ENCODE assay signal across 20 mouse cellular contexts in the genomic region with DNA sequence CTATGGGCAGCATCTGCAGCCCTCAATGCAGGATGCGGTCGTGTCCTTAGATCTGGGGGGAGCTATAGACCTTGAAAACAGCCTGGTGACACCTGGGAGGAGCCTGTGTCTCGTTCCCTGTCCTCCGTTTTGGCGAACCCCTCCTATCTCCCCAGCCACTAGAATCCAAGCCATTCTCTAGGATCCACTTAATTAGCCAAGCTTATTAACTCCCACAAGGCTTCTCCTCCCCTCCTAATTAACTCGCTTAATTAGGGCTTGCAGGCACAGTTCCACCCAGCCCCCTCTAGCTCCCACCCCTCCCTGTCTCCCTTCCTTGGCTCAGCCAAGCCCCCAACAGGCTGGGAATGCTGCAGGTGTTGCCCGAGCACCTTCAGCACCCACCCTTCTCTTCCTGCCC. TPM values are rescaled to one million over a fixed set of nuclear protein-coding genes. Genes with fewer than 3 reads are reported as not detected.
DNase-seq lines count a peak whose midpoint lies in the region; ATAC-seq lines count a peak whose summit lies in the region.
"Had no signal": no experiment of that assay in that cellular context is flagged by ENCODE, and none has a peak within 500 bp of the region (broad histone marks: within the 10 kb centered on the region; RNA-seq: fewer than 3 reads in every experiment).

No protein-coding gene starts in this region.

- no peak overlapping the region for H3K27ac ChIP-seq in neural tube, embryonic 13.5 days (replicated peaks)
- no peak overlapping the region for H3K27ac ChIP-seq in neural tube, embryonic 15.5 days (replicated peaks)
- peak overlapping the region; percentile 58; the same call in 1 of the 2 replicates for H3K27ac ChIP-seq in forebrain, embryonic 14.5 days (ENCODE audit: low read depth, low read length)
- no peak overlapping the region for H3K27ac ChIP-seq in hindbrain, embryonic 16.5 days (ENCODE audit: low read depth, low read length)
- H3K27ac ChIP-seq: embryonic facial prominence, embryonic 12.5 days; liver, embryonic 13.5 days; midbrain, embryonic 13.5 days; neural tube, embryonic 12.5 days had no signal

- no peaks in the 10 kb centered on the region for H3K9me3 ChIP-seq in neural tube, embryonic 13.5 days
- no peaks in the 10 kb centered on the region for H3K9me3 ChIP-seq in neural tube, embryonic 15.5 days (replicated peaks)
- no peaks in the 10 kb centered on the region for H3K9me3 ChIP-seq in forebrain, embryonic 14.5 days (replicated peaks; ENCODE audit: control insufficient read depth, low read length)
- no peaks in the 10 kb centered on the region for H3K9me3 ChIP-seq in hindbrain, embryonic 16.5 days (ENCODE audit: control insufficient read depth, low read length)
- H3K9me3 ChIP-seq: embryonic facial prominence, embryonic 12.5 days; liver, embryonic 13.5 days; midbrain, embryonic 13.5 days; neural tube, embryonic 12.5 days had no signal

- H3K4me2 ChIP-seq in neural tube, embryonic 13.5 days = no peak overlapping the region
- no peak overlapping the region for H3K4me2 ChIP-seq in neural tube, embryonic 15.5 days
- H3K4me2 ChIP-seq in forebrain, embryonic 14.5 days (ENCODE audit: low read length) = peak overlapping the region; percentile 2; the same call in 1 of the 2 replicates
- no peak overlapping the region for H3K4me2 ChIP-seq in hindbrain, embryonic 16.5 days (ENCODE audit: low read length)
- H3K4me2 ChIP-seq: embryonic facial prominence, embryonic 12.5 days; heart, embryonic 11.5 days; liver, embryonic 13.5 days; midbrain, embryonic 13.5 days; neural tube, embryonic 12.5 days had no signal

- peak; percentile 30; the same call in 1 of the 2 replicates for ATAC-seq in neural tube, embryonic 13.5 days (ENCODE audit: low read depth)
- ATAC-seq in neural tube, embryonic 15.5 days (ENCODE audit: low FRiP score) = no peak
- ATAC-seq in forebrain, embryonic 14.5 days = peak; percentile 69
- 0 out of 2 replicates have a peak, but pooled peaks have one; percentile 34 for ATAC-seq in hindbrain, embryonic 16.5 days
- ATAC-seq: intestine, postnatal 0 days; midbrain, embryonic 13.5 days had no signal

- no peaks in the 10 kb centered on the region for H3K36me3 ChIP-seq in neural tube, embryonic 13.5 days
- no peaks in the 10 kb centered on the region for H3K36me3 ChIP-seq in neural tube, embryonic 15.5 days
- H3K36me3 ChIP-seq in forebrain, embryonic 14.5 days (ENCODE audit: control insufficient read depth, insufficient read depth, low read length) = no peaks in the 10 kb centered on the region
- H3K36me3 ChIP-seq in hindbrain, embryonic 16.5 days (ENCODE audit: control insufficient read depth, insufficient read depth, low read length) = no peaks in the 10 kb centered on the region
- H3K36me3 ChIP-seq: embryonic facial prominence, embryonic 12.5 days; liver, embryonic 13.5 days; midbrain, embryonic 13.5 days; neural tube, embryonic 12.5 days had no signal

- peak; percentile 93 for DNase-seq in forebrain, embryonic 14.5 days (ENCODE audit: low spot score)
- DNase-seq in retina, postnatal 1 day = peak; percentile 88
- no peak for DNase-seq in kidney, postnatal 4 days
- DNase-seq in thymus, postnatal 36 days = no peak
- no peak for DNase-seq in kidney, adult 18-20 months
- DNase-seq: cerebellum, postnatal 14 days; gastrocnemius, postnatal 14 days; heart, adult 11 months; liver, embryonic 13.5 days; lung, adult 2 months; lung, postnatal 14 days had no signal

- H3K9ac ChIP-seq in neural tube, embryonic 13.5 days = no peak overlapping the region
- H3K9ac ChIP-seq in neural tube, embryonic 15.5 days (replicated peaks) = no peak overlapping the region
- no peak overlapping the region for H3K9ac ChIP-seq in forebrain, embryonic 14.5 days (ENCODE audit: low read length)
- no peak overlapping the region for H3K9ac ChIP-seq in hindbrain, embryonic 16.5 days (ENCODE audit: low read depth, low read length)
- H3K9ac ChIP-seq: embryonic facial prominence, embryonic 12.5 days; liver, embryonic 13.5 days; midbrain, embryonic 13.5 days; neural tube, embryonic 12.5 days had no signal

- peaks cover 33% of the 10 kb centered on the region for H3K4me1 ChIP-seq in neural tube, embryonic 13.5 days (replicated peaks)
- peaks cover 24% of the 10 kb centered on the region for H3K4me1 ChIP-seq in neural tube, embryonic 15.5 days
- H3K4me1 ChIP-seq in forebrain, embryonic 14.5 days (ENCODE audit: control insufficient read depth, insufficient read depth, low read length) = peaks cover 10% of the 10 kb centered on the region; the same call in 1 of the 2 replicates
- H3K4me1 ChIP-seq in hindbrain, embryonic 16.5 days (ENCODE audit: control insufficient read depth, insufficient read depth, low read depth, low read length) = peaks cover 8% of the 10 kb centered on the region; the same call in 1 of the 2 replicates

- peaks cover 13% of the 10 kb centered on the region for H3K27me3 ChIP-seq in neural tube, embryonic 13.5 days
- peaks cover 9% of the 10 kb centered on the region for H3K27me3 ChIP-seq in neural tube, embryonic 15.5 days (replicated peaks)
- 0 out of 2 replicates have a peak, but pooled peaks cover 4% of the 10 kb centered on the region for H3K27me3 ChIP-seq in forebrain, embryonic 14.5 days (replicated peaks; ENCODE audit: control insufficient read depth, insufficient read depth, low read length)
- H3K27me3 ChIP-seq in hindbrain, embryonic 16.5 days (replicated peaks; ENCODE audit: control insufficient read depth, insufficient read depth, low read length) = no peaks in the 10 kb centered on the region
- H3K27me3 ChIP-seq: embryonic facial prominence, embryonic 12.5 days; neural tube, embryonic 12.5 days had no signal

- 15% methylated on average over 7 of the region's 7 CpGs for WGBS in neural tube, embryonic 13.5 days
- WGBS in neural tube, embryonic 15.5 days = 11% methylated on average over 7 of the region's 7 CpGs
- WGBS in forebrain, embryonic 14.5 days = 3% methylated on average over 7 of the region's 7 CpGs
- WGBS in hindbrain, embryonic 16.5 days = 19% methylated on average over 7 of the region's 7 CpGs

- H3K4me3 ChIP-seq in neural tube, embryonic 13.5 days = no peak overlapping the region
- no peak overlapping the region for H3K4me3 ChIP-seq in neural tube, embryonic 15.5 days (replicated peaks)
- no peak overlapping the region for H3K4me3 ChIP-seq in forebrain, embryonic 14.5 days (ENCODE audit: low read depth, low read length)
- H3K4me3 ChIP-seq in hindbrain, embryonic 16.5 days (ENCODE audit: low read length) = no peak overlapping the region
- H3K4me3 ChIP-seq: embryonic facial prominence, embryonic 12.5 days; erythroblast, embryonic 14.5 days; liver, embryonic 13.5 days; midbrain, embryonic 13.5 days; neural tube, embryonic 12.5 days had no signal

RNA-seq across cellular contexts. Expression of a gene that starts 8.5 kb away (rescaled TPM):
- 238 and 247 TPM in 2 replicates for polyA plus RNA-seq in neural tube, embryonic 13.5 days (2015; fragmentation: Nextera tagmentation; extraction: Ambion mirVana)
- 143 and 182 TPM in 2 replicates for polyA plus RNA-seq in neural tube, embryonic 15.5 days (2015; fragmentation: Nextera tagmentation; extraction: Ambion mirVana)
- polyA plus RNA-seq in forebrain, embryonic 14.5 days (2014; fragmentation: Nextera tagmentation; extraction: Ambion mirVana) = 289 and 315 TPM in 2 replicates
- 159 and 208 TPM in 2 replicates for polyA plus RNA-seq in hindbrain, embryonic 16.5 days (2015; fragmentation: Nextera tagmentation; extraction: Ambion mirVana)

Comparison
In these comparisons a context has a peak if more than half of its experiments do, and no peak if none do; other contexts are left out.
1. DNase-seq: peak in forebrain, embryonic 14.5 days (single experiment) and retina, postnatal 1 day (single experiment); none in kidney, postnatal 4 days (0 of 2), thymus, postnatal 36 days (0 of 2) and kidney, adult 18-20 months (single experiment).